Mouse (Mus musculus) midbrain, embryonic 15.5 days (tissue): ENCODE data around the gene Wdr91. TPM values are rescaled to one million over a fixed set of nuclear protein-coding genes. Genes with fewer than 3 reads are reported as not detected.

ENCODE experiments used
- ATAC-seq: fragments of 200-750 bp; cut with Nextera tagmentation; replicated peaks from 2 replicates; pipeline ENCODE4 v1.8.0; 2017; ENCODE audit warnings: moderate TSS enrichment
- H3K27ac ChIP-seq: fragments of 300-500 bp; sonication (generic); 2 replicates; pipeline ENCODE4 v1.5.1; 2015; ENCODE audit warnings: mild to moderate bottlenecking, inconsistent platforms
- H3K27me3 ChIP-seq: fragments of 300-500 bp; sonication (generic); replicated peaks from 2 replicates; pipeline ENCODE4 v1.6.1; 2015; ENCODE audit warnings: inconsistent platforms
- H3K36me3 ChIP-seq: fragments of 300-500 bp; sonication (generic); replicated peaks from 2 replicates; pipeline ENCODE4 v1.6.1; 2015; ENCODE audit warnings: inconsistent platforms
- H3K4me1 ChIP-seq: fragments of 300-500 bp; sonication (generic); 2 replicates; pipeline ENCODE4 v1.6.1; 2015; ENCODE audit warnings: inconsistent platforms
- H3K4me2 ChIP-seq: fragments of 300-500 bp; sonication (generic); 2 replicates; pipeline ENCODE4 v1.6.1; 2015; ENCODE audit warnings: inconsistent platforms, mild to moderate bottlenecking, moderate library complexity
- H3K4me3 ChIP-seq: fragments of 300-500 bp; sonication (generic); 2 replicates; pipeline ENCODE4 v1.5.1; 2015; ENCODE audit warnings: mild to moderate bottlenecking, inconsistent platforms
- H3K9ac ChIP-seq: fragments of 300-500 bp; sonication (generic); 2 replicates; pipeline ENCODE4 v1.6.1; 2015; ENCODE audit warnings: mild to moderate bottlenecking, inconsistent platforms
- H3K9me3 ChIP-seq: fragments of 300-500 bp; sonication (generic); 2 replicates; pipeline ENCODE4 v1.6.1; 2016; ENCODE audit warnings: inconsistent platforms
- WGBS: fragments of 180-500 bp; shearing (Covaris S2); methylation state at CpG from one replicate; pipeline ENCODE4 v1.1.7; 2015; ENCODE audit warnings: mixed read lengths; 5-methylcytosine and 5-hydroxymethylcytosine counted together
- polyA plus RNA-seq: library from polyadenylated mRNA; unstranded; fragments of >200 nt; fragmentation: Nextera tagmentation; extraction: Ambion mirVana; gene quantifications from 2 replicates; pipeline ENCODE4 v1.2.1, GENCODE M21; 2015

Wdr91 gene
- polyA plus RNA-seq, 1 experiment from 2014 or later, result 16.1 TPM

GRCm38 (mm10) chr6:34909631-34910345, 888 bp downstream of the Wdr91 start:
- Histone ChIP-seq H3K4me1 (peaks cover 14% of the 10 kb centered on the region), H3K27me3 (no peaks in the 10 kb centered on the region), H3K4me3 (peak overlapping the region; percentile 85), H3K4me2 (peak overlapping the region; percentile 61), H3K9ac (peak overlapping the region; percentile 71), H3K9me3 (no peaks in the 10 kb centered on the region), H3K27ac (peak overlapping the region; percentile 91), H3K36me3 (peaks cover 15% of the 10 kb centered on the region; the same call in 1 of the 2 replicates)
- no peak for ATAC-seq
- WGBS, result 45% methylated on average over 8 of the region's 8 CpGs

GRCm38 (mm10) chr6:34907696-34908260, 2.9 kb downstream of the Wdr91 start:
- Histone ChIP-seq H3K9me3 (no peaks in the 10 kb centered on the region), H3K27me3 (no peaks in the 10 kb centered on the region), H3K4me1 (peaks cover 14% of the 10 kb centered on the region), H3K27ac (no peak overlapping the region), H3K4me2 (no peak overlapping the region), H3K36me3 (peaks cover 15% of the 10 kb centered on the region; the same call in 1 of the 2 replicates), H3K4me3 (no peak overlapping the region), H3K9ac (no peak overlapping the region)
- ATAC-seq, result no peak
- 90% methylated on average over 18 of the region's 18 CpGs for WGBS

- WGBS, result 68% methylated on average over 2 of the region's 2 CpGs
- Histone ChIP-seq H3K27me3 (no peaks in the 10 kb centered on the region), H3K9ac (no peak overlapping the region), H3K36me3 (peaks cover 15% of the 10 kb centered on the region; the same call in 1 of the 2 replicates), H3K4me2 (no peak overlapping the region), H3K27ac (no peak overlapping the region), H3K4me3 (no peak overlapping the region), H3K9me3 (no peaks in the 10 kb centered on the region), H3K4me1 (peaks cover 14% of the 10 kb centered on the region)
- no peak for ATAC-seq
Observed at GRCm38 (mm10) chr6:34907121-34907614, 3.5 kb downstream of the Wdr91 start.

- 91% methylated on average over 4 of the region's 4 CpGs for WGBS
- H3K36me3 ChIP-seq, result peaks cover 15% of the 10 kb centered on the region; the same call in 1 of the 2 replicates
Observed at GRCm38 (mm10) chr6:34906661-34907060, 4.0 kb downstream of the Wdr91 start.

GRCm38 (mm10) chr6:34906125-34906524, 4.6 kb downstream of the Wdr91 start:
- Histone ChIP-seq H3K9ac (no peak overlapping the region), H3K9me3 (no peaks in the 10 kb centered on the region), H3K4me1 (peaks cover 17% of the 10 kb centered on the region), H3K4me2 (no peak overlapping the region), H3K4me3 (no peak overlapping the region), H3K36me3 (peaks cover 15% of the 10 kb centered on the region; the same call in 1 of the 2 replicates), H3K27me3 (no peaks in the 10 kb centered on the region), H3K27ac (no peak overlapping the region)
- WGBS, result 85% methylated on average over 2 of the region's 2 CpGs
- no peak for ATAC-seq

More at GRCm38 (mm10) chr6:34906661-34907060, 4.0 kb downstream of the Wdr91 start:
- H3K9me3 ChIP-seq, result no peaks in the 10 kb centered on the region
- H3K9ac ChIP-seq, result no peak overlapping the region
- ATAC-seq, result no peak
- H3K27ac ChIP-seq, result no peak overlapping the region
- no peak overlapping the region for H3K4me3 ChIP-seq
- H3K27me3 ChIP-seq, result no peaks in the 10 kb centered on the region
- H3K4me2 ChIP-seq, result no peak overlapping the region
- H3K4me1 ChIP-seq, result peaks cover 17% of the 10 kb centered on the region

GRCm38 (mm10) chr6:34904361-34904760, 6.3 kb downstream of the Wdr91 start:
- Histone ChIP-seq H3K36me3 (peaks cover 15% of the 10 kb centered on the region; the same call in 1 of the 2 replicates), H3K27me3 (no peaks in the 10 kb centered on the region)
- 94% methylated on average over 6 of the region's 6 CpGs for WGBS

GRCm38 (mm10) chr6:34903851-34904250, 6.8 kb downstream of the Wdr91 start:
- H3K4me1 ChIP-seq, result peaks cover 4% of the 10 kb centered on the region; the same call in 1 of the 2 replicates
- H3K36me3 ChIP-seq, result peaks cover 15% of the 10 kb centered on the region; the same call in 1 of the 2 replicates
- no peaks in the 10 kb centered on the region for H3K27me3 ChIP-seq
- no peak overlapping the region for H3K4me2 ChIP-seq
- ATAC-seq, result no peak
- 86% methylated on average over 10 of the region's 10 CpGs for WGBS
- H3K27ac ChIP-seq, result no peak overlapping the region
- H3K9me3 ChIP-seq, result no peaks in the 10 kb centered on the region
- H3K4me3 ChIP-seq, result no peak overlapping the region
- H3K9ac ChIP-seq, result no peak overlapping the region

More at GRCm38 (mm10) chr6:34904361-34904760, 6.3 kb downstream of the Wdr91 start:
- ATAC-seq, result no peak
- Histone ChIP-seq H3K9me3 (no peaks in the 10 kb centered on the region), H3K27ac (no peak overlapping the region), H3K4me1 (peaks cover 9% of the 10 kb centered on the region), H3K9ac (no peak overlapping the region), H3K4me2 (no peak overlapping the region), H3K4me3 (no peak overlapping the region)

- Histone ChIP-seq H3K9ac (no peak overlapping the region), H3K36me3 (peaks cover 15% of the 10 kb centered on the region; the same call in 1 of the 2 replicates), H3K27ac (no peak overlapping the region), H3K9me3 (no peaks in the 10 kb centered on the region), H3K4me2 (no peak overlapping the region), H3K27me3 (no peaks in the 10 kb centered on the region), H3K4me1 (0 out of 2 replicates have a peak, but pooled peaks cover 3% of the 10 kb centered on the region), H3K4me3 (no peak overlapping the region)
- 86% methylated on average over 5 of the region's 5 CpGs for WGBS
- ATAC-seq, result no peak
Observed at GRCm38 (mm10) chr6:34903441-34903840, 7.2 kb downstream of the Wdr91 start.

- Histone ChIP-seq H3K9me3 (no peaks in the 10 kb centered on the region), H3K36me3 (peaks cover 15% of the 10 kb centered on the region; the same call in 1 of the 2 replicates)
- WGBS, result 93% methylated on average over 7 of the region's 7 CpGs
Observed at GRCm38 (mm10) chr6:34902578-34902977, 8.1 kb downstream of the Wdr91 start.

GRCm38 (mm10) chr6:34901911-34902444, 8.7 kb downstream of the Wdr91 start:
- Histone ChIP-seq H3K36me3 (peaks cover 13% of the 10 kb centered on the region; the same call in 1 of the 2 replicates), H3K27me3 (no peaks in the 10 kb centered on the region), H3K4me3 (no peak overlapping the region), H3K27ac (no peak overlapping the region), H3K9ac (no peak overlapping the region), H3K9me3 (no peaks in the 10 kb centered on the region), H3K4me2 (no peak overlapping the region), H3K4me1 (0 out of 2 replicates have a peak, but pooled peaks cover 3% of the 10 kb centered on the region)
- 63% methylated on average over 9 of the region's 9 CpGs for WGBS
- ATAC-seq, result no peak

More at GRCm38 (mm10) chr6:34902578-34902977, 8.1 kb downstream of the Wdr91 start:
- 0 out of 2 replicates have a peak, but pooled peaks cover 3% of the 10 kb centered on the region for H3K4me1 ChIP-seq
- H3K27ac ChIP-seq, result no peak overlapping the region
- ATAC-seq, result no peak
- no peak overlapping the region for H3K4me3 ChIP-seq
- no peak overlapping the region for H3K4me2 ChIP-seq
- H3K27me3 ChIP-seq, result no peaks in the 10 kb centered on the region
- no peak overlapping the region for H3K9ac ChIP-seq

- no peak overlapping the region for H3K9ac ChIP-seq
- H3K4me3 ChIP-seq, result no peak overlapping the region
- no peak overlapping the region for H3K27ac ChIP-seq
- no peaks in the 10 kb centered on the region for H3K9me3 ChIP-seq
- WGBS, result 76% methylated on average over 2 of the region's 2 CpGs
- H3K36me3 ChIP-seq, result peaks cover 8% of the 10 kb centered on the region; the same call in 1 of the 2 replicates
- 0 out of 2 replicates have a peak, but pooled peaks cover 3% of the 10 kb centered on the region for H3K4me1 ChIP-seq
- H3K4me2 ChIP-seq, result no peak overlapping the region
- ATAC-seq, result no peak
- no peaks in the 10 kb centered on the region for H3K27me3 ChIP-seq
Observed at GRCm38 (mm10) chr6:34900990-34901389, 9.7 kb downstream of the Wdr91 start.

GRCm38 (mm10) chr6:34899127-34899526, 11.5 kb downstream of the Wdr91 start:
- H3K27ac ChIP-seq, result no peak overlapping the region
- H3K9ac ChIP-seq, result no peak overlapping the region
- no peak overlapping the region for H3K4me2 ChIP-seq
- H3K36me3 ChIP-seq, result peaks cover 16% of the 10 kb centered on the region; the same call in 1 of the 2 replicates
- WGBS, result 98% methylated on average over 2 of the region's 2 CpGs
- H3K27me3 ChIP-seq, result no peaks in the 10 kb centered on the region
- no peak overlapping the region for H3K4me3 ChIP-seq
- 0 out of 2 replicates have a peak, but pooled peaks cover 3% of the 10 kb centered on the region for H3K4me1 ChIP-seq
- no peaks in the 10 kb centered on the region for H3K9me3 ChIP-seq
- no peak for ATAC-seq
